Mouse (Mus musculus) heart, adult 8-10 months (tissue): ENCODE measurements around the gene Hoxb5. TPM values are rescaled to one million over a fixed set of nuclear protein-coding genes. Genes with fewer than 3 reads are reported as not detected.
A peak's percentile ranks its signal among the peaks of the same experiment; 100 is the strongest.

Source experiments
- DNase-seq: peaks from one replicate; pipeline ENCODE4 v3.0.0; 2022; ENCODE audit warnings: low spot score
- total RNA-seq, 4 experiments: library from RNA; stranded (reverse); gene quantifications; 2 replicates each; pipeline ENCODE4 v1.2.4; 2022

Gene Hoxb5
- total RNA-seq, 4 experiments from 2014 or later = 0.11 TPM; not detected in 3

DNA sequence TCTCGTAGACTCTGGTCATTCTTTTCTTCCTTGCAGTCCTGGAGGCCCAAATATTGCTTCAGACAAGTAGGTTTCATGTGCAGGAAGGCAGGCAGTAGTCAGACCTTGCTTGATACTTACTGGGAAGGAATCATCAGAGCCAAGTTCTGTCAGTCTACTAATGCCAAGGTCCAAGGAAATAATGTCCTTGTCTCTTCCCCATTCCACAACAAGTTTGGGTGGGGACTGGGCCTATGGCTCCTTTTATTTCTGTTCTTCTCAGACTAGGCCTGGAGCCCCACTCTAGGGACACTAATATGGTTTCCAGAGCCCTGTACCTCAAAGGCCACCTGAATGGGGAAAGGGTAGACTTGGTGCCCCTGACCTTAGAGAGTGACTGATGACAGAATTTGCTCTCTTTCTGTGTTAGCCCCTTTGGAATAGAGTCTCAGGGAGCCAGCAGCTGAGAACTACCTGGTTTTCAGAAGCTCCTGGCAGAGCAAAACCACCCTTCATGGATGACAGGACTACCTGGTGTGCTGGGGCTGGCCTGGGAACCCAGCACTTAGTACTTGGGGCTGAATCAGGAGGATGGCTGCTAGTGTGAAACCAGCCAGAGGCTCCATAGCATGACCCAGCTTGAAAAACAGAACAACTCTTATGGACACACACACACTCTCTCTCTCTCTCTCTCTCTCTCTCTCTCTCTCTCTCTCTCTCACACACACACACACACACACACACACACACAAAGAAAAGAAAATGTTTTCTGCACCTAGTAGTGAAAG, 14.5 kb upstream of the Hoxb5 start:
- no peak for DNase-seq

DNA sequence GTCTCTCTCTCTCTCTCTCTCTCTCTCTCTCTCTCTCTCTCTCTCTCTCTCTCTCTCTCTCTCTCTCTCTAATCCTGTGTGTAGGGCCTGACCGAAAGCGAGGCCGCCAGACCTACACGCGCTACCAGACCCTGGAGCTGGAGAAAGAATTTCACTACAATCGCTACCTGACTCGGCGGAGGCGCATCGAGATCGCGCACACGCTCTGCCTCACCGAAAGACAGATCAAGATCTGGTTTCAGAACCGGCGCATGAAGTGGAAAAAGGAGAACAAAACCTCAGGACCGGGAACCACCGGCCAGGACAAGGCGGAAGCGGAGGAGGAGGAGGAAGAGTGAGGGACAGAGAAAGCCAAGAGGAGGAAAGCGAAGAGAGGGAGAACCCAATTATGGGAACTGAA, 13.8 kb upstream of the Hoxb5 start:
- DNase-seq = no peak

DNA sequence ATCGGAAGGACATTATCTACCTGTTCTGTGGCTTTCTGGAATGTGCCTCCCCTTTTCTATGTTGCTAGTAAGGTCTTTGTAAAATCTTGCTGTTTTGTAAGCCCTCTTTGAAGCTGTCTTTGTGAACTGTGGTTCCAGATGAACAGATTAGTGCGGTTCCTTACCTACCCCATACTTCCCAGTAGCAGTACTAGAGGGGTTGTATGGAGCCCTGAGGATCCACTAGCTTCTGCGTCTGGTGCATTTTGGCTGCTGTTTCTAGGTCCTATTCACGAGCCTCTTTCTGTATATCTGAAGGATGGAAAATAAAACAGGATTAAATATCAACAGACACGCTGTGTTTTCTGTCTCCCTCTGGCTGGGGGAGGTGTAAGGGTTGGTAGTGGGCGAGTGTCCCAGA, 13.3 kb upstream of the Hoxb5 start:
- DNase-seq = no peak

DNA sequence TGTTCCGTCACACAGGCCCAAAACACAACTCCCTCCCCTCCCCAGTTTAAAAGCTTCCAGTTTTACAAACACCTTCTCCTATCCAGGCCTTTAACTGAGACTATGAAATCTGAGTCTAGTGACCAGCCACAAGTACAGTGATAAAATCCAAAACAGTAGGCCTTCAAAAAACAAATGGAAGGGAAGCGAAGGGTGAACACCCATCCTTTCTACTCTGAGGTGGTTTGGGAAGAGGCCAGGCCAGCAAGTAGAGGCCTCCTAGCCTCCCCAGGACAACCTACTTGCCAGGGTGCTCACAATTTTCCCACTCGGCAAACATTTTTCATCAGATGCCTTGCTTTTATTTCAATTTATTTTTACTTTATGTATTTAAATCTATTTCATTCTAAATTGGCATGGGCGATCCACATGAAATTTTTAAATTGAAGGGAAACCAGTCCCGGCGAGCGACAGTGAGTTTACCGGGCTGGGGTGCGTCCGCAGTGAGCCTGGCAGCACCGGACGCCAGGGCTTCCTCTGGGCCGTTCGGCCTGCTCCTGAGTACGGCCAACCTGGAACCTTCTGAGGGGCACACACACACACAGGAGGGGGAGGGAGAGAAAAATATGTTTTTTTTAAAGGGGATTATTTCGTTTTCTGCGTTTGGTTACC, 12.3 kb upstream of the Hoxb5 start:
- no peak for DNase-seq

DNA sequence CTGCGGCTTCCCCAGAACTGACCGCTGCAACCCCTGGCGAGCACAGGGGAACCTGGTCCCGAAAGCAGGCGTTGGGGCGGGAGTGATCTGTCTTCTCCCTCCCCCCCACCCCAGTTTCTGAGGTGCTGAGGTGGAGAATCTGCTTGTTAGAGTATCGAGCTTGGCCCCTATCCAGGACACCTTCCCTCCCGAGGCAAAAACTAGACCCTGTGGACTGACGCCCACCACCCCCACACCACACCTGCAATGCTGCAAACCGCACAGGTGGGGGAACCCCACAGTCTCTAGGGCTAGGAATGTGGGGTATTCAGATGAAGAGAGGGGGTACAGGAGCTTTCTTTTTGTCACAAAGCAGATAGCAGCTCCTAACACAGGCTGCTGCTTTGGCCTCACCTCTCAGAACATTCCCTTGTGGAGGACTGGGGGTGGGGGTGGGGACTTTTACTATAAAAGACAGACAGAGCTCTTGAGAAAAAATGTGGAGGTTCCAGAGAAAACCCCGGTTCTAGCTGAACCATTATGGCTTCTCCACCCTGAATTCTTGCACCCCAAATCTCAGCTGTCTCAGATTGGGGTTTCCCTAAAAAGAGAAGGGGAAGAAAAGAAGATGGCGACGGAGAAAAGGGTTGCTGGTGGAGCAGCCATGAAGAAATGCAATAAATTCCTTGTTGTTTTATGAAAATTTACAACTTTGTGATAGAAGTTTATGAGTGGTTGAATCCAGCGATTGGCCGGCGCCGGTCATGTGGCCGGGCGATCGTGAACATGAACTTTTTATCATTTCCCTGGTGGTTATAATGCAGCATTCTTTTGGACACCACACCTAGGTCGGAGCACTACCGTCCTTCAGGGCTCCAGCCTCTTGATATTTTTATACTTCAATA, 11.2 kb upstream of the Hoxb5 start, which contains the start of gene Hoxb6:
Gene Hoxb6 (plus strand): TSS at position 796 of the 884 bp plus-strand sequence.
- DNase-seq = no peak

DNA sequence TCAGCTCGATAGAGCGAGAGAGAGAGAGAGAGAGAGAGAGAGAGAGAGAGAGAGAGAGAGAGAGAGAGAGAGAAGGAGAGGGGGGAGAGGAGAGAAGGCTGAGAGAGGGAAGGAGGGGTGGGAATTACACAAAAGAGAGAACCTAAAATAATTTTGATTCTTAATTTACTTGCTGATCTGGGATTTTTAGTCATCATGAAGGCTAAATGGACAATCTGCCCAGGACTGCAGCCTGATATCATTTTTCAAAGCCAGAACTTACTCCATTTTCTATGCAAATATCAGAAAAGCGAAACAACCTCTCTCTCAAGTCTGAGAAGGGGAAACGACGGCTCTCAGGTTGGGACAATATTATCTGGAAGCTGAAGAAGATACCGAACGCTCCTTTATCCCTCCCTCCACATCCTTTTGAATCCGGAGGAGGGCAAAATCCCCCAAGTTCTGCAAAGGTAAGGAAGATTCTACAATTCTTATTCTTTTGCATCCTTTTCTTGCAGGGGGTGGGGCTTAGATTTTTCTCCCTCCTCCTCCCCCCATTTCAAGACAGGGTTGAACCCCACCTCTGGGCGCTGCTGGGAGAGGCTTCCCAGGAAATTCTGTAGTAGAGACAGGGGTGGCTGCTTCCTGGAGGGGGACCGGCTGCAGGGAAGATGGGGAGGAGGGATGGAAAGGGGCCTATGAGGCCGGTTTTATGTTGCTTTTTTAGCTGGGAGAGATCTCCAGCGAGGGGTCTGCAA, 10.4 kb upstream of the Hoxb5 start:
- DNase-seq = no peak

DNA sequence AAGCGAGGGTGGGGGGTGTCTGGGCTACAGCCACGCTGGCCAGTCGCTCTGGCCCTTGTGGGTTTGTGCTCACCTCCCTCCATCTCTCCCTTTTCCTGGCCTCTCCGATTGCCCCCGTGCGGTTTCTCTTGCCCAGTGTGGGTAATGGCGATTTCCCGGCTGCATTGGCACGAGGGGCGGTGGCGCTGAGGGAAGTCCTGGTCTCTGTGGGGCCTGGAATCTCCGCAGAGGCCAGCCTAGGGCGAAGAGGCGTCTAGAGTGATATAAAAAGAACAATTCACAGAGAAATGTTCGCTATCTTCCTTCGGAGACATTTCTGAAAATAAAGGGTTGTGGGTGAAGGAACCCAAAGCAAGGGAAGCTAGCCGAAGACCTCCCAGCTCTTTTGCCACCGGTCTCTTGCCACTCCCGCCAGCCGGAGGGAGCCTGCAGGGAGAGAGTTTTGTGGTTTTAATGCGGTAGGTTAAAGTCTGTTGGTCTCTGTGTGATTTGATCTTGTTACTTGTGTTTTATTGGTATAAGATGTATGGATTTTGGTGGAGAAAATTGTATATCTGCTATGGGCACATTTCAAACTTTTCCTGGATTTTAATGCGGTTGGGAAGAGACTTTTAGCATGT, 9.7 kb upstream of the Hoxb5 start:
- no peak for DNase-seq

DNA sequence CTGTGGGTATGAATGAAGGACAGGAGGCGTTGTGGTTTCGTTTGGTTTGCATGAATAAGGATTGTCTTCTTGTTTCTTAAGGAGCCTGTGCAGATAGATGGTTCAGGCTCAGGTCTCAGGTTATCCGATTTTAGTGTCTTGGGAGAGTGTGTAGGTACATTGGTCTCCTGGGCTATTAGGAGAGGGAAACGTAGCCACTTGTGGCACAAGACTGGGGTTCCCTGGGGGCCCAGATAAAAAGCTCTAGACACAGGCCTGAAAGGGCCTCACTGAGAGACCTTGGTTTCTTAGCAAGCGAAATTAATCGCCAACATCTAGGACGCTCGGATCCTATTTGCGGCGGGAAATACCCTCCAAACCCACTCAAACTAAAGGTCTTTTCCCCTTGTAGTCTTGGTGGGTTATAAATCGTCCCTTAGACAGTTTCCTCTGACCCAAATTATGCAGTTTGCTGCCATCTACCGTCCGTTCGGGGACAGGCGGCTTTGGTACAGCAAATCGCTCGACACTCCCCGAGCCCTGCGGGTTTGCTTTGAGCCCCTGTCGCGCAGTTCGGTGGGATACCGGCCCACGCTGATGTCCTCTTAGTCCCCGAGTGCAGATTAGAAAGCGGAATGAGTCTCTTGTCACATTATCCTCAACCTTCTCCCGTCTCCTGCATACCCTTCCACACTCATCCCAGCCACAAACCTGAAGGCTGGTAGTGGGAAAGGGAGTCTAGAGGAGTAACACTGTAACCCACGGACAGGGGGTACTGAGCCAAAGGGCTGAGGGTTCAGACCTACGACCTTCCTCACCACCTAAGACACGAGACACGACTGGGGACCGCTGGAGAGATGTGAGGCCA, 8.7 kb upstream of the Hoxb5 start:
- peak; percentile 59 for DNase-seq

DNA sequence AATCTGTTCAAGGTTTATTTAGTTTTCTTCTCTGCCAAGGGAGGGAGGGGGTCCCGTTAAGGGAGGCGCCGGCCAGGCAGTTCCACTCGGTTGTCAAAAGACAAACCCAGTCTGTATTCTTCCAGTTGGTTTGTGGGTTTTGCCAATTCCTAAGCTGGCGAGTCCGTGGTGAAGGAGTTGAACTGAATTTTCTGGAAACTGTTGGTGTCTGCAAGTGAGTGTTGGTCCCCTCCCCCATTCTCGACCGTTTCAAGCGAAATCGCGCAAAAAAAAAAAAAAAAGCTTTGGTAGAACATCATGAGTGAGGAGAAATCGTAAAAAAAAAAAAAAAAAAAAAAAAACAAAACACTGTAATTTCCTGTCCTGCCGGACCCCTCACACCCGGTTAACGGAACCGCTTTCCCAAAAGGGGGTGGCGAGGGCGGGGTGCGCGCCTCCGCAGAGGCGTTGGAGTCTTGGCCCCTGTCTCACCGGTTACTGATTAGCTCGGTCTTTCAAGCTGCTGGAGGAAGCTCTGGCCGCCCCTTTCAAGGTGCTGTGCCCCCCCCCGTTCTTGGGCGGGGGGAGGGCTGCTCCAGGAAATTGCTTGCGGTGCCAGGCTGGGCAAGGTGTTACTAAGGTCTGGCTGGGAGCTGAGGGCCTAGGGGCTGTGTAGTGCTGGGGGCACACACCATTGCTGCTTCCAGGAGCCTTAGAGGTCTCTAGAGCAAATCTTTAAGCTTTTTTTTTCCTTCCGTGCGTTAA, 7.9 kb upstream of the Hoxb5 start:
- no peak for DNase-seq

DNA sequence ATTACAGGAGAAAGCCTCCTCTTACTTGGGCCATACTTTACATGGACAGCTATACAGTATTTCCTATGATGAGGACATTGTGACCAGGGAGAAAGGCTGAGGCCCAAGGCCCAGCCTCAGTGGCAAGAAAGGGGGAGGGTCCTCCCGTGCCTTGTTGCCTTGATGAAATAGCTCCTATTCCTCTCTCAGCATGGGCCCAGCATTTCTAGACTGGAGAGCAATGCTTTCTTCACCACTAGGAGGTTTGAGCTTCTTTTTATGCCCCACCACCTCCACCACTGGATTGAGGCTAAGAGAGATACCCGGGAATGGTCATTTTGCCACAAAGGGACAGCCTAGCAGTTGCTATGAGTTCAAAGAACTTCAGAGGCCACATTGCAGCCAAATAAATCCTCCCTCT, 6.1 kb upstream of the Hoxb5 start:
- DNase-seq = no peak

DNA sequence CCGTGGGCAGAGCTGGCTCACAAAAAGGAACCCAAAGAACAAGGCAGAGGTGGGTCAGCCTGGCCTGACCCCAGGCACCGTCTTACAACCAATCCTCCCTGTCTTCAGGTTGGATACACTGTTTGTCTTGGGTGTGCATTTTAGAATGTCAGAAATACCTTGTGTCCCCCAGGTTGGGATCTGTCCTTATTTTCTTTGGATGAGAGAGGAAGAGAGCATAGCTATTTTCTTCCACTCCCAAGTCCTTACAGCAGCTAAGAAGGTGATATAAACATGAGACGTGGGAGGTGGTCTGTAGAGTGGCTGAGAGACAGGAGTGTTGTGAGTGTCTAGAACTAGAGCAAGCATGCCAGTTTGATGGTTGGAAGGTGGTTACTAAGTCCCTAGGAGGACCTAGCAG, 5.7 kb upstream of the Hoxb5 start:
- DNase-seq = no peak

DNA sequence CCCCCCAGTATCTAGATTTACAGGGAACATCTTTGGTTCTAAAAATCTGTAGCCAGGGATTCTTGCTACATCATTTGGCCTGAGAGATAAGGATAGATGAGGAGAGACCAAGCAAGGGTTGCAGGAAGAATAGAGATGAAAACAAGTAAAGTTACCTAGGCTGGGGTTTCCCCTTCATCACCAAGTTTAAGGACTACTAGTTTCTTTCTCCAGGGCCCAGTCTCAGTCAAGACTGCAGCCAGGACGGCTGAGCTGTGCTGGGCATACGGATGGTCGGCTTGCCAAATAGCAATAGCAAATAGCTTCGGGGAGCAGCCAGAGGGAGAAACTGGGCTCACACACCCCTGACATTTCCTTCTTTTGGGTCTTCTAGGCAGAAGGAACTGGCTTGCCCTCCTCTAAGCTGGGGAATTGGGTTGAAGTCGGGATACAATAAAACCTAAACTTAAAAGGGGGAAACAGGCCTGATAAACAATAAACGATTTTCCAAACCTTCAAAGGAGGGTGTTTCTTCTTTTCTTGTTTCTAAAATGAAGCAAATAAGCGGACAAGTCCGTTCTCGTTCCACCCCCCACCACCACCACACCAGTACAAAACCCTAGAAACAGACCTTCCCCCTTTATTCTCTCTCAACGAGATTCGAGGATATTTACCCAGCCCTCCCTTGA, 5.0 kb upstream of the Hoxb5 start:
- no peak for DNase-seq

DNA sequence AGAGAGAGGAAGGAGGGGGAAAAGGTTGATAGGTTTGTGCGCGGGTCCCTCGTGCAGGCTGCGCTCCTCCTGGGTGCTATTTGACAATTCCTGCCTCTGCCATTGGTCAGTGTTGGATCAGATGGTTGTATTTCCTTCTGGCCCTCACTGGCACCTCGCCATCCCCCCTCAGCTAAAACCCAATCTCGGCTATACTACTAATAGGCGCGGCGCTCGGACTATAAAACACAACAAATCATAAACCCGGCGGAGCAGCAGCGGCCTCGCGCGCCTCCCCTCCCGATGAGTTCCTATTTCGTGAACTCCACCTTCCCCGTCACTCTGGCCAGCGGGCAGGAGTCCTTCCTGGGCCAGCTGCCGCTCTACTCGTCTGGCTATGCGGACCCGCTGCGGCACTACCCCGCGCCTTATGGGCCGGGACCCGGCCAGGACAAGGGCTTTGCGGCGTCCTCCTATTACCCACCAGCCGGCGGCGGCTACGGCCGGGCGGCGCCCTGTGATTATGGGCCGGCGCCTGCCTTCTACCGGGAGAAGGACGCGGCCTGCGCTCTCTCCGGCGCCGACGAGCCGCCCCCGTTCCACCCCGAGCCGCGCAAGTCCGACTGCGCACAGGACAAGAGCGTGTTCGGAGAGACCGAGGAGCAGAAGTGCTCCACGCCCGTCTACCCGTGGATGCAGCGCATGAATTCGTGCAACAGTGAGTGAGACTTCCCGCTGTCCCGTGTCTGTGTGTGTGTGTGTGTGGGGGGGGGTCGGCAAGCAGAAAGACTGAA, 4.1 kb upstream of the Hoxb5 start:
- no peak for DNase-seq

DNA sequence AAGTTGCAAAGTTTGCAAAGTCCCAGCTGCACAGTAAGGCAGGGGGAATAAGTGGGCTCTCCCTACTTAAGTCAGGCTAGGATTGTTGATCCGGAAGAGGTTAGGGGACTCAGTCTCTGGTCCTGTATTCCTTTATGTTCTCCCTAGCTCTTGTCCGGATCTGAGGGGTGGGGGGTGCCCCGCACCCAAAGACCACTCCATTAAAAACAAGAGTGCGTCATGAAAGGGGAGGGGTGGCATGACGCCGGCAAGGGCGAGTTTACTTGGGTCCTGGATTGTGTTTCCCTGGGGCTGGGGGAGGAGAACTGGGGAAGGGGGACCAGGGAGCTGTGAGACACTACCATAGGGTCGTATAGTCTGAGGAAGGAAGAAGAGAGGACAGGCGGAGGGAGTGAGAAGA, 3.4 kb upstream of the Hoxb5 start:
- no peak for DNase-seq

DNA sequence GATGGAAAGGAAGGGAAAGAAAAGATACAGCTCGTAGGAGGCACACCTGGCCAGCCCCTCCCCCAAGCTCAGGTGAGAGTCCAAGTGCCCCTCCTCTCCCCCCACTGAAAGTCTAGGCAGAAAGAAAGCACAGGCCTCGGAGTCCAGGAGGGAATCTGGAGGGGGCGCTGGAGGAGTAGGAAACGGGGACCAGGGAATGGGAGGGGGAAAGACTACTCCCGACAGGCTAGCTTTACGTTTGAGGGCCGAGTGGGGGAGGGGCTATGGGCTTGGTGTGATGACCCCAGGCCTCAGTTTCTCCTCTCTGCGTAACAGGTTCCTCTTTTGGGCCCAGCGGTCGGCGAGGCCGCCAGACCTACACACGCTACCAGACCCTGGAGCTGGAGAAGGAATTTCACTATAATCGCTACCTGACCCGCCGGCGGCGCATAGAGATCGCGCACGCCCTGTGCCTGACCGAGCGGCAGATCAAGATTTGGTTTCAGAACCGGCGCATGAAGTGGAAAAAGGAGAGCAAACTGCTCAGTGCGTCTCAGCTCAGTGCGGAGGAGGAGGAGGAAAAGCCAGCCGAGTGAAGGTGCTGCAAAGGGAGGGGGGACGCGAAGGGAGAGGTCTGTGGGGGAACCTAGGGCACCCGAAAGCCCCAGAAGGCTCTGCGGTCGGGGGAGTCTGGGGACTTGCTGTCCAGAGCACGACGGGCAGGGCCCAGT, 2.6 kb upstream of the Hoxb5 start:
- no peak for DNase-seq

DNA sequence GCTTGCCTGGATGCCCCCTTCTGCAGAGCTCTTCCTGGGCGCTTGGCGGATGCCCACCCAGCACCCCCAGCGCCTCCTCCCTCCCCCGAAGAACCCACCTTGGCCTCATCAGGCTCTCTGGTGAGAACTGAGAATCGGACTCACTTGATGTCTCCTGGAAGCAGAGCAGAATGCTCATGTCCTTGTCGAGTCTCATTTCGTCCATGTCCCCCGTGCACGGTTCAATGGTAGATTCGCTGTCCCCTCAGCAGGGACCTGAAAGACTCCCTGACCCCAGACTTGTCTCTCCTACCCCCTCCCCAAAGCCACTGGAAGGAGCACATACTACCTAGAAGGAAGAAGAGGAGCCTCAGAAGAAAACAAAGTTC, 2.1 kb upstream of the Hoxb5 start:
- no peak for DNase-seq

DNA sequence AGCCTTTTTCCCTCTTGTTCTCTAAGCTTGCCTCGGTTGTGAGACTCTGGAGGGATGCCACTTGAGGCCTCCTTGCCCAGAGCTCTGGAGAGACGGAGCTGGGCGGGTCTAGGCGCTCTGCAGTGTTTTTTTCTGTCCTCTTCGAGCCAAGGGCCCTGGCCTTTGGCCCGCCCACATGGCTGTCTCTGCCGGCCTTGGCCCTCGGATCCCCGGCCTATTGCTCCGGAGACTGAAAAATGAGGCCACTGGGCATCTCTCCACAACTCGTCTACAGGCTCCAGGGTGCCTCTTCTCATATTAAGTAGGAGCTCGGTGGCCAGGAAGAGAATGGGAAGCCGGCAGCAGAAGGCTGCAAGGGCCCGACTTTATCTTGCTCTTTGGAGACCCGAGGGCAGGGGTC, 1.3 kb upstream of the Hoxb5 start:
- no peak for DNase-seq
